Mouse (Mus musculus) heart, embryonic 10.5 days (tissue): Measurements from ENCODE around the gene Hist1h2bg. TPM values are rescaled to one million over a fixed set of nuclear protein-coding genes. Genes with fewer than 3 reads are reported as not detected.
"Not testable (repeated sequence)": the region's sequence is repeated elsewhere in the genome, so short reads cannot be mapped to it uniquely, and the experiment has no call there.

Source experiments
- DNase-seq: peaks from one replicate; pipeline ENCODE4 v3.0.0-alpha.2; 2017; ENCODE audit warnings: low spot score
- H3K27ac ChIP-seq: fragments of 300-500 bp; sonication (generic); 2 replicates; pipeline ENCODE4 v1.5.1; 2016; ENCODE audit warnings: mild to moderate bottlenecking
- H3K27me3 ChIP-seq: fragments of 300-500 bp; sonication (generic); 2 replicates; pipeline ENCODE4 v1.6.1; 2016; ENCODE audit warnings: mild to moderate bottlenecking; ENCODE audit not compliant: poor library complexity, insufficient read depth, severe bottlenecking
- H3K36me3 ChIP-seq: fragments of 300-500 bp; sonication (generic); 2 replicates; pipeline ENCODE4 v1.6.1; 2016; ENCODE audit warnings: mild to moderate bottlenecking, moderate library complexity
- H3K4me1 ChIP-seq: fragments of 300-500 bp; sonication (generic); 2 replicates; pipeline ENCODE4 v1.6.1; 2016; ENCODE audit warnings: mild to moderate bottlenecking
- H3K4me3 ChIP-seq: fragments of 300-500 bp; sonication (generic); 2 replicates; pipeline ENCODE4 v1.5.1; 2016; ENCODE audit warnings: mild to moderate bottlenecking, moderate library complexity
- H3K9me3 ChIP-seq: fragments of 300-500 bp; sonication (generic); 2 replicates; pipeline ENCODE4 v1.6.1; 2016; ENCODE audit warnings: mild to moderate bottlenecking, moderate library complexity
- WGBS: fragments of 180-500 bp; shearing (Covaris S2); methylation state at CpG from one replicate; pipeline ENCODE4 v1.1.7; 2016; 5-methylcytosine and 5-hydroxymethylcytosine counted together
- polyA plus RNA-seq: library from polyadenylated mRNA; unstranded; fragments of >200 nt; fragmentation: Nextera tagmentation; extraction: Ambion mirVana; gene quantifications from 2 replicates; pipeline ENCODE4 v1.2.1, GENCODE M21; 2016

The Hist1h2bg gene
- polyA plus RNA-seq, 1 experiment from 2014 or later: 4.8 TPM

GRCm38 (mm10) chr13:23585442-23586098 lies 14.4 kb downstream of the Hist1h2bg start:
- under 1% methylated on average over 28 of the region's 36 CpGs for WGBS
- not testable (repeated sequence) for H3K36me3 ChIP-seq

GRCm38 (mm10) chr13:23586099-23586939 lies 15.1 kb downstream of the Hist1h2bg start:
- Histone ChIP-seq H3K4me1 (peaks cover 17% of the 10 kb centered on the region), H3K36me3 (no peaks in the 10 kb centered on the region), H3K4me3 (peak overlapping the region; percentile 59), H3K9me3 (no peaks in the 10 kb centered on the region), H3K27me3 (no peaks in the 10 kb centered on the region), H3K27ac (peak overlapping the region; percentile 93)
- no peak for DNase-seq
- 4% methylated on average over 22 of the region's 22 CpGs for WGBS

More at GRCm38 (mm10) chr13:23585442-23586098, 14.4 kb downstream of the Hist1h2bg start:
- H3K27me3 ChIP-seq, H3K9me3 ChIP-seq: not testable (repeated sequence)
- Histone ChIP-seq H3K4me1 (peaks cover 17% of the 10 kb centered on the region), H3K27ac (peak overlapping the region; percentile 93), H3K4me3 (peak overlapping the region; percentile 59)
- peak; percentile 91 for DNase-seq

- Histone ChIP-seq H3K27ac (peak overlapping the region; percentile 93), H3K4me1 (peaks cover 15% of the 10 kb centered on the region), H3K4me3 (peak overlapping the region; percentile 59), H3K27me3 (no peaks in the 10 kb centered on the region), H3K9me3 (no peaks in the 10 kb centered on the region), H3K36me3 (no peaks in the 10 kb centered on the region)
- DNase-seq: no peak
- WGBS: 13% methylated on average over 1 of the region's 1 CpGs
Observed at GRCm38 (mm10) chr13:23586940-23587225, 15.7 kb downstream of the Hist1h2bg start.

- Histone ChIP-seq H3K4me1 (peaks cover 15% of the 10 kb centered on the region), H3K4me3 (no peak overlapping the region), H3K36me3 (no peaks in the 10 kb centered on the region), H3K27me3 (no peaks in the 10 kb centered on the region), H3K27ac (no peak overlapping the region), H3K9me3 (no peaks in the 10 kb centered on the region)
- 89% methylated on average over 7 of the region's 7 CpGs for WGBS
- DNase-seq: no peak
Observed at GRCm38 (mm10) chr13:23591206-23591605, 20.0 kb downstream of the Hist1h2bg start.

GRCm38 (mm10) chr13:23591886-23592285 lies 20.7 kb downstream of the Hist1h2bg start:
- not testable (repeated sequence) for H3K4me3 ChIP-seq, H3K36me3 ChIP-seq, H3K9me3 ChIP-seq, DNase-seq, H3K27me3 ChIP-seq, H3K27ac ChIP-seq
- 73% methylated on average over 7 of the region's 7 CpGs for WGBS
- H3K4me1 ChIP-seq: peaks cover 11% of the 10 kb centered on the region

GRCm38 (mm10) chr13:23592614-23593013 lies 21.4 kb downstream of the Hist1h2bg start:
- 85% methylated on average over 7 of the region's 7 CpGs for WGBS

GRCm38 (mm10) chr13:23593051-23593770 lies 22.0 kb downstream of the Hist1h2bg start:
- H3K9me3 ChIP-seq: no peaks in the 10 kb centered on the region
- peaks cover 8% of the 10 kb centered on the region; the same call in 1 of the 2 replicates for H3K4me1 ChIP-seq
- 0 out of 2 replicates have a peak overlapping the region, but pooled peaks have one; percentile 12 for H3K27ac ChIP-seq
- H3K36me3 ChIP-seq: no peaks in the 10 kb centered on the region
- H3K27me3 ChIP-seq: no peaks in the 10 kb centered on the region
- no peak overlapping the region for H3K4me3 ChIP-seq
- no peak for DNase-seq
- 70% methylated on average over 5 of the region's 5 CpGs for WGBS

More at GRCm38 (mm10) chr13:23592614-23593013, 21.4 kb downstream of the Hist1h2bg start:
- H3K9me3 ChIP-seq: no peaks in the 10 kb centered on the region
- H3K36me3 ChIP-seq: no peaks in the 10 kb centered on the region
- no peaks in the 10 kb centered on the region for H3K27me3 ChIP-seq
- H3K27ac ChIP-seq: 0 out of 2 replicates have a peak overlapping the region, but pooled peaks have one; percentile 12
- peaks cover 8% of the 10 kb centered on the region; the same call in 1 of the 2 replicates for H3K4me1 ChIP-seq
- DNase-seq: no peak
- no peak overlapping the region for H3K4me3 ChIP-seq

- WGBS: 66% methylated on average over 2 of the region's 2 CpGs
- H3K4me3 ChIP-seq: no peak overlapping the region
- no peaks in the 10 kb centered on the region for H3K36me3 ChIP-seq
- no peaks in the 10 kb centered on the region for H3K27me3 ChIP-seq
- H3K9me3 ChIP-seq: no peaks in the 10 kb centered on the region
- H3K27ac ChIP-seq: no peak overlapping the region
- DNase-seq: no peak
- H3K4me1 ChIP-seq: peaks cover 8% of the 10 kb centered on the region; the same call in 1 of the 2 replicates
Observed at GRCm38 (mm10) chr13:23595185-23595584, 24.0 kb downstream of the Hist1h2bg start.

GRCm38 (mm10) chr13:23595622-23596372 lies 24.6 kb downstream of the Hist1h2bg start:
- H3K36me3 ChIP-seq: no peaks in the 10 kb centered on the region
- peaks cover 8% of the 10 kb centered on the region; the same call in 1 of the 2 replicates for H3K4me1 ChIP-seq
- H3K27ac ChIP-seq: no peak overlapping the region
- H3K9me3 ChIP-seq: no peaks in the 10 kb centered on the region
- DNase-seq: no peak
- WGBS: 80% methylated on average over 7 of the region's 7 CpGs
- H3K4me3 ChIP-seq: no peak overlapping the region
- H3K27me3 ChIP-seq: no peaks in the 10 kb centered on the region

- Histone ChIP-seq H3K27ac (no peak overlapping the region), H3K27me3 (no peaks in the 10 kb centered on the region), H3K9me3 (no peaks in the 10 kb centered on the region), H3K4me1 (peaks cover 8% of the 10 kb centered on the region; the same call in 1 of the 2 replicates), H3K36me3 (no peaks in the 10 kb centered on the region), H3K4me3 (no peak overlapping the region)
- peak; percentile 85 for DNase-seq
- 7% methylated on average over 9 of the region's 9 CpGs for WGBS
Observed at GRCm38 (mm10) chr13:23597957-23598356, 26.8 kb downstream of the Hist1h2bg start.

GRCm38 (mm10) chr13:23603182-23603699 lies 32.0 kb downstream of the Hist1h2bg start:
- H3K36me3 ChIP-seq: no peaks in the 10 kb centered on the region
- WGBS: 60% methylated on average over 7 of the region's 7 CpGs
- H3K4me3 ChIP-seq: no peak overlapping the region
- no peaks in the 10 kb centered on the region for H3K4me1 ChIP-seq
- DNase-seq: no peak
- no peaks in the 10 kb centered on the region for H3K9me3 ChIP-seq
- H3K27ac ChIP-seq: no peak overlapping the region
- H3K27me3 ChIP-seq: no peaks in the 10 kb centered on the region

- Histone ChIP-seq H3K36me3 (no peaks in the 10 kb centered on the region), H3K9me3 (no peaks in the 10 kb centered on the region), H3K27me3 (no peaks in the 10 kb centered on the region), H3K27ac (no peak overlapping the region), H3K4me1 (no peaks in the 10 kb centered on the region), H3K4me3 (no peak overlapping the region)
- 81% methylated on average over 3 of the region's 3 CpGs for WGBS
- DNase-seq: no peak
Observed at GRCm38 (mm10) chr13:23604452-23604851, 33.3 kb downstream of the Hist1h2bg start.
